Mouse (Mus musculus): ENCODE data around the gene Cckar.

- TF ChIP-seq CTCF (conservative IDR thresholded peaks at IDR 0.05; ENCODE audit: low read length) (no peak), POU5F1 (IDR thresholded peaks at IDR 0.05; ENCODE audit: borderline replicate concordance, low read length) (no peak)
Observed at GRCm38 (mm10) chr5:53688326-53688725, 19.2 kb downstream of the Cckar start.

Measured in E14TG2a.4 (cell line).